Mouse (Mus musculus) heart, adult 2 months (tissue): ENCODE data around the gene Tnfsf10. TPM values are rescaled to one million over a fixed set of nuclear protein-coding genes. Genes with fewer than 3 reads are reported as not detected.
"Not testable (repeated sequence)": the region's sequence is repeated elsewhere in the genome, so short reads cannot be mapped to it uniquely, and the experiment has no call there.

Experiments
- DNase-seq, 2 experiments: peaks; one replicate each; pipeline ENCODE4 v3.0.0; 2021
- H3K27ac ChIP-seq: fragments of 200-600 bp; 2 replicates; pipeline ENCODE4 v1.8.1; 2022
- H3K27me3 ChIP-seq: fragments of 200-500 bp; 2 replicates; pipeline ENCODE4 v1.6.1; 2012; ENCODE audit warnings: mild to moderate bottlenecking, low read length, inconsistent platforms, mixed read lengths; ENCODE audit not compliant: control insufficient read depth, insufficient read depth
- H3K36me3 ChIP-seq: fragments of 200-500 bp; 2 replicates; pipeline ENCODE4 v1.6.1; 2012; ENCODE audit warnings: low read length, inconsistent platforms; ENCODE audit not compliant: control insufficient read depth, insufficient read depth
- H3K4me1 ChIP-seq: fragments of 200-500 bp; 2 replicates; pipeline ENCODE4 v1.6.1; 2011; ENCODE audit warnings: low read length; ENCODE audit not compliant: control insufficient read depth, insufficient read depth
- H3K4me3 ChIP-seq: fragments of 200-600 bp; 2 replicates; pipeline ENCODE4 v1.8.1; 2022
- H3K79me2 ChIP-seq: fragments of 200-500 bp; replicated peaks from 2 replicates; pipeline ENCODE4 v1.6.1; 2012; ENCODE audit warnings: mild to moderate bottlenecking, inconsistent platforms, low read length, moderate library complexity, mixed read lengths; ENCODE audit not compliant: control insufficient read depth, insufficient read depth
- H3K9ac ChIP-seq: fragments of 200-500 bp; 2 replicates; pipeline ENCODE4 v1.6.1; 2012; ENCODE audit warnings: low read depth, mild to moderate bottlenecking, control low read depth, inconsistent platforms, low read length, mixed read lengths
- CTCF ChIP-seq: fragments of 200-600 bp; IDR thresholded peaks from 2 replicates; pipeline ENCODE4 v1.8.1; 2022; ENCODE audit warnings: antibody characterized with exemption, mild to moderate bottlenecking, moderate library complexity
- EP300 ChIP-seq: fragments of 200-500 bp; IDR thresholded peaks from 2 replicates; pipeline ENCODE4 v1.6.1; 2011; ENCODE audit warnings: low read depth, low read length, control low read depth; ENCODE audit not compliant: insufficient read depth
- POLR2A ChIP-seq: fragments of 200-500 bp; IDR thresholded peaks from 2 replicates; pipeline ENCODE4 v1.6.1; 2011; ENCODE audit warnings: mild to moderate bottlenecking, low read depth, low read length, control low read depth; ENCODE audit not compliant: insufficient read depth
- WGBS: fragments of 180-500 bp; shearing (Covaris S2); methylation state at CpG from one replicate; pipeline ENCODE4 v1.1.7; 2018; 5-methylcytosine and 5-hydroxymethylcytosine counted together
- intact Hi-C: fragments of 180-260 bp; cut with DNase I; formaldehyde crosslinking; loops from one replicate; pipeline ENCODE4 v1.15.1; 2025
- polyA plus RNA-seq: library from polyadenylated mRNA; depleted of rRNA; stranded (reverse); fragments of >200 nt; gene quantifications from 2 replicates; pipeline ENCODE4 v1.2.3, GENCODE M21; 2012
- total RNA-seq, 2 experiments: library from RNA; stranded (reverse); gene quantifications; 2 replicates each; pipeline ENCODE4 v1.2.3; 2021

The Tnfsf10 gene
- total and polyA plus RNA-seq, 3 experiments = 4.2 to 10.4 (median 6.3) TPM

GRCm38 (mm10) chr3:27272926-27273745 lies 43.7 kb upstream of the Tnfsf10 start:
- H3K27ac ChIP-seq = peak overlapping the region; percentile 78
- 39% methylated on average over 7 of the region's 7 CpGs for WGBS

GRCm38 (mm10) chr3:27279286-27279925 lies 37.4 kb upstream of the Tnfsf10 start:
- H3K27me3 ChIP-seq, DNase-seq, intact Hi-C loops, H3K79me2 ChIP-seq, H3K9ac ChIP-seq, H3K4me3 ChIP-seq, H3K36me3 ChIP-seq: not testable (repeated sequence)
- WGBS = 96% methylated on average over 14 of the region's 14 CpGs
- H3K4me1 ChIP-seq = peaks cover 12% of the 10 kb centered on the region
- peak overlapping the region; percentile 78 for H3K27ac ChIP-seq

More at GRCm38 (mm10) chr3:27272926-27273745, 43.7 kb upstream of the Tnfsf10 start:
- H3K9ac ChIP-seq = peak overlapping the region; percentile 72
- DNase-seq = peak in 1 of 2 experiments; percentile 7
- no peaks in the 10 kb centered on the region for H3K79me2 ChIP-seq
- TF ChIP-seq EP300 (no peak), POLR2A (no peak), CTCF (no peak)
- no peaks in the 10 kb centered on the region for H3K27me3 ChIP-seq
- H3K4me3 ChIP-seq = no peak overlapping the region
- H3K4me1 ChIP-seq = peaks cover 5% of the 10 kb centered on the region
- no peaks in the 10 kb centered on the region for H3K36me3 ChIP-seq
- intact Hi-C loops = no loop called here

- H3K36me3 ChIP-seq = no peaks in the 10 kb centered on the region
- no peaks in the 10 kb centered on the region for H3K79me2 ChIP-seq
- no peak overlapping the region for H3K9ac ChIP-seq
- intact Hi-C loops = no loop called here
- 28% methylated on average over 11 of the region's 11 CpGs for WGBS
- peaks cover 12% of the 10 kb centered on the region for H3K4me1 ChIP-seq
- TF ChIP-seq POLR2A = no peak
- no peak for TF ChIP-seq CTCF
- TF ChIP-seq EP300 = no peak
- peak overlapping the region; percentile 78 for H3K27ac ChIP-seq
- H3K4me3 ChIP-seq = peak overlapping the region; percentile 29; the same call in 1 of the 2 replicates
- H3K27me3 ChIP-seq = no peaks in the 10 kb centered on the region
- peak; percentile 66 to 69 for DNase-seq
Measured at GRCm38 (mm10) chr3:27280280-27280749, 36.5 kb upstream of the Tnfsf10 start.

GRCm38 (mm10) chr3:27283071-27283713 lies 33.6 kb upstream of the Tnfsf10 start:
- no peak for TF ChIP-seq CTCF
- intact Hi-C loops = no loop called here
- peak; percentile 34 to 38 for DNase-seq
- Histone ChIP-seq H3K79me2 (no peaks in the 10 kb centered on the region), H3K27ac (peak overlapping the region; percentile 68), H3K4me3 (peak overlapping the region; percentile 37), H3K27me3 (no peaks in the 10 kb centered on the region), H3K36me3 (no peaks in the 10 kb centered on the region), H3K9ac (no peak overlapping the region), H3K4me1 (peaks cover 12% of the 10 kb centered on the region)
- WGBS = 6% methylated on average over 27 of the region's 27 CpGs

GRCm38 (mm10) chr3:27283796-27284195 lies 33.0 kb upstream of the Tnfsf10 start:
- intact Hi-C loops = no loop called here
- Histone ChIP-seq H3K27ac (peak overlapping the region; percentile 68; the same call in 1 of the 2 replicates), H3K9ac (no peak overlapping the region), H3K27me3 (no peaks in the 10 kb centered on the region), H3K79me2 (no peaks in the 10 kb centered on the region), H3K4me3 (no peak overlapping the region), H3K4me1 (peaks cover 13% of the 10 kb centered on the region), H3K36me3 (peaks cover 3% of the 10 kb centered on the region; the same call in 1 of the 2 replicates)
- no peak for TF ChIP-seq POLR2A
- no peak for TF ChIP-seq CTCF
- TF ChIP-seq EP300 = no peak
- DNase-seq = no peak
- WGBS = 67% methylated on average over 7 of the region's 7 CpGs
